Mouse (Mus musculus) hindbrain, embryonic 16.5 days (tissue): ENCODE data around the gene Atf7ip. TPM values are rescaled to one million over a fixed set of nuclear protein-coding genes. Genes with fewer than 3 reads are reported as not detected.

Source experiments
- ATAC-seq: fragments of 200-750 bp; cut with Nextera tagmentation; 2 replicates; pipeline ENCODE4 v1.8.0; 2017; ENCODE audit warnings: moderate TSS enrichment, moderate library complexity
- H3K27ac ChIP-seq: fragments of 300-500 bp; sonication (generic); 2 replicates; pipeline ENCODE4 v1.5.1; 2014; ENCODE audit warnings: low read depth, mild to moderate bottlenecking, control low read depth, low read length, moderate library complexity
- H3K27me3 ChIP-seq: fragments of 300-500 bp; sonication (generic); replicated peaks from 2 replicates; pipeline ENCODE4 v1.6.1; 2014; ENCODE audit warnings: low read length; ENCODE audit not compliant: control insufficient read depth, insufficient read depth
- H3K36me3 ChIP-seq: fragments of 300-500 bp; sonication (generic); 2 replicates; pipeline ENCODE4 v1.6.1; 2014; ENCODE audit warnings: mild to moderate bottlenecking, low read length, moderate library complexity, mixed read lengths; ENCODE audit not compliant: control insufficient read depth, insufficient read depth
- H3K4me1 ChIP-seq: fragments of 300-500 bp; sonication (generic); 2 replicates; pipeline ENCODE4 v1.6.1; 2014; ENCODE audit warnings: low read depth, low read length; ENCODE audit not compliant: control insufficient read depth, insufficient read depth
- H3K4me2 ChIP-seq: fragments of 300-500 bp; sonication (generic); 2 replicates; pipeline ENCODE4 v1.6.1; 2014; ENCODE audit warnings: mild to moderate bottlenecking, low read length, control low read depth, moderate library complexity
- H3K4me3 ChIP-seq: fragments of 300-500 bp; sonication (generic); 2 replicates; pipeline ENCODE4 v1.5.1; 2014; ENCODE audit warnings: mild to moderate bottlenecking, low read length, control low read depth, moderate library complexity
- H3K9ac ChIP-seq: fragments of 300-500 bp; sonication (generic); 2 replicates; pipeline ENCODE4 v1.6.1; 2014; ENCODE audit warnings: low read depth, mild to moderate bottlenecking, control low read depth, low read length, moderate library complexity
- H3K9me3 ChIP-seq: fragments of 300-500 bp; sonication (generic); 2 replicates; pipeline ENCODE4 v1.6.1; 2014; ENCODE audit warnings: mild to moderate bottlenecking, low read length, moderate library complexity; ENCODE audit not compliant: control insufficient read depth
- WGBS: fragments of 180-500 bp; shearing (Covaris S2); extraction: QIAGEN DNeasy Blood & Tissue Kit; methylation state at CpG from one replicate; pipeline ENCODE4 v1.1.7; 2014; 5-methylcytosine and 5-hydroxymethylcytosine counted together
- polyA plus RNA-seq: library from polyadenylated mRNA; unstranded; fragments of >200 nt; fragmentation: Nextera tagmentation; extraction: Ambion mirVana; gene quantifications from 2 replicates; pipeline ENCODE4 v1.2.1, GENCODE M21; 2015

Atf7ip gene
- polyA plus RNA-seq, 1 experiment from 2014 or later, result 30.4 TPM

DNA sequence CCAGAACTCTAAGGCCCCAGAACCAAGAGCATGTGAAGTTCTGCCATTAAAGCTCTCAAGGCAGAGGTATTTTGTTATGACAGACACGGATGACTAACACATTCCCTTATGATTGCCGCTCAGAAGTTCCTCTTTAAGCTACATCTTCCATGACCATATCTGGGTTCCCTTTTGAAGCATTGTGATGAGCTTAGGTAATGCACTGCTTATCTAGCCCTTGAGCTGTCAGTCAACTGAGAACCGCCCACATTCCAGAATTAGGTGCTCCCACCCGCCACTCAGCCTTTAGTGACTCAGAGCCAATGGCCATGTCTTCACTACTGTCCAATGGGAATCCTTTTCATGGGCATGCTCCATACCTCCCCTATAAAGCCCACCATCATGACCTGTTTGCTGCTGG lies 13.7 kb upstream of the Atf7ip start:
- no peaks in the 10 kb centered on the region for H3K9me3 ChIP-seq
- ATAC-seq, result no peak
- H3K4me2 ChIP-seq, result no peak overlapping the region
- H3K27me3 ChIP-seq, result no peaks in the 10 kb centered on the region
- no peak overlapping the region for H3K27ac ChIP-seq
- H3K36me3 ChIP-seq, result no peaks in the 10 kb centered on the region
- H3K4me3 ChIP-seq, result no peak overlapping the region
- H3K4me1 ChIP-seq, result no peaks in the 10 kb centered on the region
- 95% methylated on average over 4 of the region's 4 CpGs for WGBS
- no peak overlapping the region for H3K9ac ChIP-seq

DNA sequence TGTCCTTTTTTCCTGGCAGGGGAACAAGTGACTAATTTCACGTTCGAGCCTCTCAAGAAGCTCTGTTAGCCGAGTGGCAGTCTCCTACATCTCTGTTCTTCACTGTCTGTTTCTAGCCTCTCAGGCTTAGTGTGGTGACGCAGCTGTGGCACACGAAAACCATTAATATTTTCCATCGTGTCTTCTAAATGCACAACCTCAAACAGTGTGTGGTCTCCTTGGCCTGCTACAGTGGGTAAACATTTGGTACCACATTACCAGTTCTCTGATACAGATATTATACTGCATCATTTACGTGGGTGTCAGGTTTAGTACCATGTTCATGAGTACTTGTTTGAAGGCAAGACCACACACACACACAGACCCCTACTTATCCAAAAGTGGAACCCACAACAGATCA lies 12.5 kb upstream of the Atf7ip start:
- Histone ChIP-seq H3K9me3 (no peaks in the 10 kb centered on the region), H3K4me1 (no peaks in the 10 kb centered on the region), H3K4me2 (no peak overlapping the region), H3K27ac (no peak overlapping the region), H3K27me3 (no peaks in the 10 kb centered on the region), H3K9ac (no peak overlapping the region), H3K36me3 (no peaks in the 10 kb centered on the region), H3K4me3 (no peak overlapping the region)
- no peak for ATAC-seq
- WGBS, result 90% methylated on average over 7 of the region's 7 CpGs

DNA sequence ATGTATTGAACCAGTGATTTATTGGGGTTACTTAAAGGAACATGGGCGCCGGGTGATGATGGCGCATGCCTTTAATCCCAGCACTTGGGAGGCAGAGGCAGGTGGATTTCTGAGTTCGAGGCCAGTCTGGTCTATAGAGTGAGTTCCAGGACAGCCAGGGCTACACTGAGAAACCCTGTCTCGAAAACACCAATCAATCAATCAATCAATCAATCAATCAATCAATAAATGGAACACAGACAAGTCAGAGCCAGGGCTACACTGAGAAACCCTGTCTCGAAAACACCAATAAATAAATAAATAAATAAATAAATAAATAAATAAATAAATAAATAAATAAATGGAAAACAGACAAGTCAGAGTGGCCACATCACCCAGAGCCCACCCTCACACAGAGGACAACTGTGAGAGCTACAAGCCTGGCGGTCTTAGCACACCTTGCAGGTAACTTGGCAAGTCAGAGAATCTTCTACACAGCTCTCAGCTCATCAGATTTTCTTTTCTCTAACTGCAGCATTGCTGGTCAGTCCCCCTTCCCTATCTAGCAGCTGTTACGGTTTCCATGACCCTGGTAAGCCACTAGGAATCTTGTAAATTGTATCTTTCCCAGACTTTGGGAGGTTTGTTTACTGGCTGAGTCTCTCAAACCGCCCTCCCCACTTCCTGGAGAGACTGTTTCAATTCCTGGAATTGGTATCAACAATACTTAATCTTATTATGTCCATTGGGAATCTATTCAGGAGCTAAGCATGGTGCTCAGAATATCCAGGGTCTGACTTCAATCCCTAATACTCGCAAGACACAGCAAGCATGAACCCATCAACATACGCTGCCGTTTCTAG lies 11.8 kb upstream of the Atf7ip start:
- no peak for ATAC-seq
- Histone ChIP-seq H3K4me3 (no peak overlapping the region), H3K4me2 (no peak overlapping the region), H3K4me1 (no peaks in the 10 kb centered on the region), H3K9ac (no peak overlapping the region), H3K27ac (no peak overlapping the region), H3K27me3 (no peaks in the 10 kb centered on the region), H3K36me3 (no peaks in the 10 kb centered on the region), H3K9me3 (no peaks in the 10 kb centered on the region)
- 92% methylated on average over 12 of the region's 12 CpGs for WGBS

DNA sequence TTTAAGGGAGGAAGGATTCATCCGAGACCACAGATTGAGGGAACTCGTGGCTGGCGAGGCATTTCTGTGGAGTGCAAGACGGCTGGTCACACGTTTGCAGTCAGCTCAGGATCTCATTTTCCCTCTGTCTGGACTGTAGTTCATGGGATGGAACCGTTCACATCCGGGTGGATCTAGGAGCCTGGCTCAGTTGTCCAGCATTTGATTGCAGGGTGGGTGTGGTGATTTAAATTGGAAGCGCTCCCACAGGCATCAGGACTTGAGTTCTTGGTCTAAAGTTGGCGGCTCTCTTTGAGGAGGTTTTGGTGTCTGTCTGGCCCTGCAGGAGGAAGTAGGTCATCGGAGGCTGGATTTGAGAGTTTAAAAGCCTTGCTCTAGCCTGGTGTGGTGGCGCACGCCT lies 10.9 kb upstream of the Atf7ip start:
- Histone ChIP-seq H3K4me3 (no peak overlapping the region), H3K27ac (no peak overlapping the region), H3K27me3 (no peaks in the 10 kb centered on the region), H3K36me3 (no peaks in the 10 kb centered on the region), H3K4me2 (no peak overlapping the region), H3K9ac (no peak overlapping the region), H3K4me1 (no peaks in the 10 kb centered on the region), H3K9me3 (no peaks in the 10 kb centered on the region)
- no peak for ATAC-seq
- WGBS, result 93% methylated on average over 12 of the region's 12 CpGs

DNA sequence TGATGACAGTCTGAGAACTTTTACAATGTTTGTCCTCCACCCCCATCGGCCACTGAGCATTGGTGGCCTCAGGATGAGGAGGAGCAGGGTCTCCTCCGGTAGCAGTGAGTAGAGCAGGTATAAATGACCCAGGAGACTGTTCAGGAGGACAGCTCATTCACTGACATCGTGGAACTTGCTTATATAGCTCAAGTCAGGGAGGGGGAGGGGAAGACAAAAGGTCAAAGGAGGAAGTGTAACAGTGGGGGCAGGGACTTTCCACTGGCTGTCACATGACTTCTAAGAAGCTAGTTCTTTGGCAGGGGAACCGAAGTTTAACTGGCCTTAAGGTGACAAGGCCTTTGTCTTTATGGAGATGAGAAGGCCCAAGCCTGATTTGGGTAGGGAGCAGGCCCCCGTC lies 8.2 kb upstream of the Atf7ip start:
- no peak overlapping the region for H3K4me2 ChIP-seq
- H3K9ac ChIP-seq, result no peak overlapping the region
- H3K27me3 ChIP-seq, result no peaks in the 10 kb centered on the region
- no peak for ATAC-seq
- no peak overlapping the region for H3K27ac ChIP-seq
- H3K9me3 ChIP-seq, result no peaks in the 10 kb centered on the region
- no peak overlapping the region for H3K4me3 ChIP-seq
- H3K36me3 ChIP-seq, result no peaks in the 10 kb centered on the region
- whole genome bisulfite sequencing, result 63% methylated on average over 5 of the region's 5 CpGs
- no peaks in the 10 kb centered on the region for H3K4me1 ChIP-seq

DNA sequence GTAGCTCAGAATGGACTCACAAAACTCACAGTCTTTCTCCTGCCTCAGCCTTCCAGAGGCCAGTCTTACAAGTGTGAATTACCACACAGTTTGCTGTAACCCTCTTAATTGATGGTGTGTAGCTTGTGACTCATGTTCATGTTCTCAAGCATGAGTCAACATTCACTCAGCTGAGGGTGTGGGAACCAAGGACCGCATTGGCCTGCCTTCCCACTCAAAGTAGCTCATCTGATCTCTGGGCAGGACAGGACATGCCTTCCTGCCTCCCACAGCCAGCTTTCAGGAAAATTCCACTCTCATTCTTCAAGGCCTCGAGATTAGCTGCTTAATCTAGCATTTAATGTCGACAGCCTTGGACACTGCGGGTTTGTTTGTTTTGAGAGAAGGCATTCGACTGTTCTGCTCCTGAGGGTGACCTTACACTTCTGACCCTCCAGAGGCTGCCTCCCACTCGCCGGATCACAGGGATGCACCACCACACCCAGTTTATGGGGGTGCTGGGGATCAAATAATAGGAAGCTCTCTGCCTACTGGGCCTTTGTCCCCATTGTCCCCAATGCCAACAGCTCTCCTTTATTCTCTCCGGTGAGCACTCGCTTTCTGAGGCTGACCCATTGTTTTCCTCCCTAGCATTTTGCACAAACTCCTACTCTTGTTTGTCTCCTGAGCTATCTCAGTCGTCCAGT lies 6.5 kb upstream of the Atf7ip start:
- H3K4me1 ChIP-seq, result no peaks in the 10 kb centered on the region

DNA sequence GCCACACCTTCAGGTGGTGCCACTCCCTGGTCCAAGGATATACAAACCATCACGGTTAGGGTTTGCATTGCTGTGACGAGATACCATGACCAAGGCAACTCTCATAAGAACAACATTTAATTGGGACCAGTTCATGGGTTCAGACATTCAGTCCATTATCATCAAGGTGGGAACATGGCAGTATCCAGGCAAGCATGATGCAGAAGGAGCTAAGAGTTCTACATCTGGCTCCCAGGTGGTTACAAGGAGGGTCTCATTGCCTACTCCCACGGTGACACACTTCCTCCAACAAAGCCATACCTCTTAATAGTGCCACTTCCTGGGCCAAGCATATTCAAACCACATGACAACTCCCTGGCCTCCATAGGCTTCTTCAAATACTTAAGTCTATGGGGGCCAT lies 2.7 kb downstream of the Atf7ip start:
- H3K4me3 ChIP-seq, result no peak overlapping the region
- H3K9me3 ChIP-seq, result no peaks in the 10 kb centered on the region; the same call in 1 of the 2 replicates
- H3K4me1 ChIP-seq, result no peaks in the 10 kb centered on the region
- no peak overlapping the region for H3K27ac ChIP-seq
- H3K4me2 ChIP-seq, result no peak overlapping the region
- H3K27me3 ChIP-seq, result no peaks in the 10 kb centered on the region
- ATAC-seq, result no peak
- 96% methylated on average over 3 of the region's 3 CpGs for WGBS
- H3K36me3 ChIP-seq, result no peaks in the 10 kb centered on the region
- H3K9ac ChIP-seq, result no peak overlapping the region

More for the DNA sequence above, 6.5 kb upstream of the Atf7ip start:
- H3K27me3 ChIP-seq, result no peaks in the 10 kb centered on the region
- no peak overlapping the region for H3K4me2 ChIP-seq
- H3K27ac ChIP-seq, result no peak overlapping the region
- 39% methylated on average over 10 of the region's 10 CpGs for WGBS
- no peaks in the 10 kb centered on the region for H3K9me3 ChIP-seq
- no peak overlapping the region for H3K4me3 ChIP-seq
- no peak for ATAC-seq
- no peaks in the 10 kb centered on the region for H3K36me3 ChIP-seq
- H3K9ac ChIP-seq, result no peak overlapping the region

DNA sequence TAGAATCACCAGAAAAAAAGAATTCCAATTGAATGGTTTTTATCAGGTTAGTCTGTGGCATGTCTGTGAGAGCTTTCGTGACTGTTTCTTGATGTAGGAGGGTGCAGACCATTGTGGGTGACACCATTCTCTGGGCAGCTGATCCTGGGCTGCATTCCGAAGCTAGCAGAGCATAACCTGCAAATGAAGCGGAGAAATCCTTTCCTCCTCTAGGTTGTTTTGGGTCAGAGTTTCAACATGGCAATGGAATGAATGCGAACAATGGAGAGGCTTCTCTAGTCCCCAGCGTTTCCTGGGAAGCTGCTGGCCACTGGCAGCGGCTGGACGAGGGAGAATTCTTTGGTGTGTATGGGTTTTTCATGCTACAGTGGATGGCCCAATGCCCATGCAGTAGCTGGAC lies 5.0 kb downstream of the Atf7ip start:
- Histone ChIP-seq H3K9me3 (peaks cover 8% of the 10 kb centered on the region; the same call in 1 of the 2 replicates), H3K36me3 (no peaks in the 10 kb centered on the region), H3K4me2 (no peak overlapping the region), H3K27me3 (no peaks in the 10 kb centered on the region), H3K4me3 (no peak overlapping the region), H3K27ac (no peak overlapping the region), H3K4me1 (no peaks in the 10 kb centered on the region), H3K9ac (no peak overlapping the region)
- no peak for ATAC-seq
- WGBS, result 30% methylated on average over 7 of the region's 7 CpGs

DNA sequence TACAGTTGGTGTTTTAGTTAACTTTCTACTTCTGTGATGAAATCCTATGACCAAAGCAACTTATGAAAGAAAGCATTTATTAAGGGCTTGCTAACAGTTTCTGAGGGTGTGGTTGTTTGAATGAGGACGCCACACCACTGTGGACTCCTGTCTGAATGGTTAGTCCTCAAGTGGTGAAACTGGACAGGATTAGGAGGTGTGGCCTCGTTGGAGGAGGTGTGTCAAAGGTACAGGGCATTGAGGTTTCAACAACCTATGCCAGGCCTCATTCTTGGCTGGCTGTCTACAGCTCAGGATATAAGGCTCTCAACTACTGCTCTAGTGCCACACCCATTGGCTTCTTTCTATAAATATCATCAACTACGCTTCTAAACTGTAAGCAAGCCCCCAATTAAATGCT lies 6.4 kb downstream of the Atf7ip start:
- H3K4me1 ChIP-seq, result no peaks in the 10 kb centered on the region
- H3K36me3 ChIP-seq, result no peaks in the 10 kb centered on the region
- WGBS, result 85% methylated on average over 3 of the region's 3 CpGs
- no peak overlapping the region for H3K4me2 ChIP-seq
- no peak overlapping the region for H3K9ac ChIP-seq
- H3K27ac ChIP-seq, result no peak overlapping the region
- no peak for ATAC-seq
- H3K27me3 ChIP-seq, result no peaks in the 10 kb centered on the region
- peaks cover 8% of the 10 kb centered on the region; the same call in 1 of the 2 replicates for H3K9me3 ChIP-seq
- H3K4me3 ChIP-seq, result no peak overlapping the region
